Mouse (Mus musculus) kidney, embryonic 14.5 days (tissue): Measurements from ENCODE around the gene Leng8. TPM values are rescaled to one million over a fixed set of nuclear protein-coding genes. Genes with fewer than 3 reads are reported as not detected.

Source experiments
- ATAC-seq: fragments of 200-750 bp; cut with Nextera tagmentation; 2 replicates; pipeline ENCODE4 v1.8.0; 2017; ENCODE audit warnings: moderate number of reproducible peaks, mild to moderate bottlenecking, moderate TSS enrichment, moderate library complexity; ENCODE audit not compliant: low FRiP score, low TSS enrichment
- H3K27ac ChIP-seq: fragments of 300-500 bp; sonication (generic); 2 replicates; pipeline ENCODE4 v1.5.1; 2014; ENCODE audit warnings: low read depth, mild to moderate bottlenecking, low read length, moderate library complexity, mixed read lengths
- H3K27me3 ChIP-seq: fragments of 300-500 bp; sonication (generic); 2 replicates; pipeline ENCODE4 v1.6.1; 2014; ENCODE audit warnings: mild to moderate bottlenecking, low read length; ENCODE audit not compliant: control insufficient read depth, insufficient read depth
- H3K36me3 ChIP-seq: fragments of 300-500 bp; sonication (generic); 2 replicates; pipeline ENCODE4 v1.6.1; 2014; ENCODE audit warnings: low read length, mixed read lengths; ENCODE audit not compliant: control insufficient read depth, insufficient read depth
- H3K4me1 ChIP-seq: fragments of 300-500 bp; sonication (generic); 2 replicates; pipeline ENCODE4 v1.6.1; 2014; ENCODE audit warnings: low read length, mixed read lengths; ENCODE audit not compliant: control insufficient read depth, insufficient read depth
- H3K4me2 ChIP-seq: fragments of 300-500 bp; sonication (generic); replicated peaks from 2 replicates; pipeline ENCODE4 v1.6.1; 2014; ENCODE audit warnings: low read depth, mild to moderate bottlenecking, low read length
- H3K4me3 ChIP-seq: fragments of 300-500 bp; sonication (generic); 2 replicates; pipeline ENCODE4 v1.5.1; 2014; ENCODE audit warnings: mild to moderate bottlenecking, low read length
- H3K9ac ChIP-seq: fragments of 300-500 bp; sonication (generic); 2 replicates; pipeline ENCODE4 v1.6.1; 2014; ENCODE audit warnings: low read depth, mild to moderate bottlenecking, low read length, moderate library complexity
- H3K9me3 ChIP-seq: fragments of 300-500 bp; sonication (generic); 2 replicates; pipeline ENCODE4 v1.6.1; 2016; ENCODE audit warnings: low read length; ENCODE audit not compliant: control insufficient read depth
- WGBS: fragments of 180-500 bp; shearing (Covaris S2); extraction: QIAGEN DNeasy Blood & Tissue Kit; methylation state at CpG from one replicate; pipeline ENCODE4 v1.1.7; 2014; 5-methylcytosine and 5-hydroxymethylcytosine counted together
- polyA plus RNA-seq: library from polyadenylated mRNA; unstranded; fragments of >200 nt; fragmentation: Nextera tagmentation; extraction: Ambion mirVana; gene quantifications from 2 replicates; pipeline ENCODE4 v1.2.1, GENCODE M21; 2014

Leng8 gene
- polyA plus RNA-seq, 1 experiment from 2014 or later, result 48.7 TPM

GRCm38 (mm10) chr7:4134911-4135310 lies 1.9 kb upstream of the Leng8 start:
- H3K4me3 ChIP-seq, result no peak overlapping the region
- no peak overlapping the region for H3K9ac ChIP-seq
- H3K4me1 ChIP-seq, result peaks cover 6% of the 10 kb centered on the region; the same call in 1 of the 2 replicates
- no peaks in the 10 kb centered on the region for H3K9me3 ChIP-seq
- peaks cover 19% of the 10 kb centered on the region for H3K36me3 ChIP-seq
- H3K27ac ChIP-seq, result no peak overlapping the region
- no peak for ATAC-seq
- H3K27me3 ChIP-seq, result no peaks in the 10 kb centered on the region
- 91% methylated on average over 5 of the region's 5 CpGs for WGBS
- no peak overlapping the region for H3K4me2 ChIP-seq

DNA sequence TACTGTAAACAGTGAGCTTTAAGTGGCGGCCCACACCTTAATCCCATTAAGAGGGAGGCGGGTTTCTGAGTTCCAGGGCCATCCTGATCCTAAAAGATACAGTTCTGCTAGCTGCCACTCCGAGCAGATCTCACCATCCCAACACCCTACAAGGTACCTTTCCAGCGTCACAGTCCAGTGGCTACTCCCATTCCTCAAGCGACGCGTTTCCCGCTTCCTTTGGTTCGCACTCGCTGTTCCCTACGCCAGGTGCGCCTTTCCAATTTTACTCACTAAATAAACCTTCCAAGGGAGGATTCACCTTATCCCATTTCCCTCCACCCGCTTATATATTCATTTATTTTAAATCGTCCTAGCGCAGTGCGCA lies 452 bp upstream of the Leng8 start:
- peak overlapping the region; percentile 53; the same call in 1 of the 2 replicates for H3K9ac ChIP-seq
- WGBS, result under 1% methylated on average over 16 of the region's 16 CpGs
- H3K9me3 ChIP-seq, result no peaks in the 10 kb centered on the region
- H3K27ac ChIP-seq, result peak overlapping the region; percentile 93; the same call in 1 of the 2 replicates
- peak overlapping the region; percentile 44 for H3K4me2 ChIP-seq
- peak overlapping the region; percentile 86 for H3K4me3 ChIP-seq
- no peaks in the 10 kb centered on the region for H3K27me3 ChIP-seq
- peaks cover 34% of the 10 kb centered on the region for H3K36me3 ChIP-seq
- peaks cover 6% of the 10 kb centered on the region; the same call in 1 of the 2 replicates for H3K4me1 ChIP-seq
- peak; percentile 32 for ATAC-seq

DNA sequence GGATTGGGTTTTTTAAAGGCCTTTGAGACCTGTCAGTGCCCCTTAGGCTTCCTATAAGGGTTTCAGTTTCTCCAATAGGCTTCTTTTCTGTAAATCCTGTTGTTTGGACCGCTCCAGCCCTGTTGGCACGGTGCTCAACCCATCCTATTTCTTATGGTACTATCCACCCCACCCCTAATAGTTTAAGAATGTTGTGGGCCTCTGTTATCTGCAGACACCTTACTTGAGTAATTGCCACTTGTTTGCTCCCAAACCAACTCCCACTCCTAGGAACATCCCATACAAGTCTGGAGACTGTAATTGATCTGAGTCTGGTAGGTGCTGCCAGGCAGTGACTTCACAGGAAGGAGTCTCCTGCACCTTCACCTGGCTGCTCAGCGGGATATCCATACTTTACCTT lies 907 bp downstream of the Leng8 start:
- H3K27ac ChIP-seq, result no peak overlapping the region
- peak overlapping the region; percentile 78 for H3K4me2 ChIP-seq
- H3K4me3 ChIP-seq, result peak overlapping the region; percentile 86
- H3K36me3 ChIP-seq, result peaks cover 48% of the 10 kb centered on the region
- no peaks in the 10 kb centered on the region for H3K27me3 ChIP-seq
- no peak for ATAC-seq
- H3K9me3 ChIP-seq, result no peaks in the 10 kb centered on the region
- peaks cover 6% of the 10 kb centered on the region; the same call in 1 of the 2 replicates for H3K4me1 ChIP-seq
- 50% methylated on average over 3 of the region's 3 CpGs for WGBS
- peak overlapping the region; percentile 83 for H3K9ac ChIP-seq

DNA sequence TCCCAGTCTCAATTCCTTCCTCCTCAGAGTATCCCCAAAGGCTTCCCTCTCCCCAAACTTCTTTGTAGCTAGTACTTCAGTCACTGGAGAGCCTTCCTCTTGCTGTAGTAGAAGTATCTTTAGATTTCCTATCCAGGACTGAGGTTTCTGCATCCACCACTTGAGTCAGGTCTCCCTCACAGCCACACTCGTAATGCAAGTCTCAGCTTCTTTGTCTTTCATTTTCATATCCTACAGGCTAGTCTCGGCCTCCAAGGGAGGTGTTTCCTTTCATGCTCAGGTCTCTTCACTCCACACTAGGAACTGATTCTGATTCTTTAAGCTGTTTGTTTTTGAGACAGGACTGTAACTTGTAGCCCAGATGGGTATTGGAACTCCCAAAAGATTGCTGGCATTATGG lies 1.3 kb downstream of the Leng8 start:
- no peak for ATAC-seq
- H3K27ac ChIP-seq, result no peak overlapping the region
- WGBS, result 84% methylated on average over 2 of the region's 2 CpGs
- H3K4me3 ChIP-seq, result peak overlapping the region; percentile 86
- no peaks in the 10 kb centered on the region for H3K27me3 ChIP-seq
- no peak overlapping the region; the same call in 1 of the 2 replicates for H3K9ac ChIP-seq
- peaks cover 6% of the 10 kb centered on the region; the same call in 1 of the 2 replicates for H3K4me1 ChIP-seq
- H3K36me3 ChIP-seq, result peaks cover 52% of the 10 kb centered on the region
- H3K9me3 ChIP-seq, result no peaks in the 10 kb centered on the region
- H3K4me2 ChIP-seq, result peak overlapping the region; percentile 78

DNA sequence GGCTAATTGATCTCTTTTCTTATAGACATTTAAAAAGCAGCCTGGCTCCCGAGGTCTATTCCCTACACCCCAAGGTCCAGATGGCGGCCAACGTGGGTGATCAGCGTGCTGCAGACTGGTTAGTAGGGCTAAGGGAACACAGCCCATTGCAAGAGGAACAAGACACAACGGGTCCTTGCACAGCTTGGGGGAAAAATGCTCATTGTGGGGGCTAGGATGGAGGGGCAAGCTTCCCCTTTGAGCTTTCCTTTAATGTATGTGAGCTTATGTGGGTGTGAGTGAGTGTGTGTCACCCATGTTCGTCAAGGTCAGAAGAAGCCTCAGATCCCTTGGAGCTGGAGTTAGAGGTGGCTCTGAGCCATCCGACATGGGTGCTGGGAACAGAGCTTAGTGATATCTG lies 1.8 kb downstream of the Leng8 start:
- Histone ChIP-seq H3K9ac (no peak overlapping the region; the same call in 1 of the 2 replicates), H3K4me1 (peaks cover 6% of the 10 kb centered on the region; the same call in 1 of the 2 replicates), H3K4me2 (no peak overlapping the region), H3K4me3 (peak overlapping the region; percentile 86; the same call in 1 of the 2 replicates), H3K27ac (no peak overlapping the region), H3K27me3 (no peaks in the 10 kb centered on the region), H3K36me3 (peaks cover 57% of the 10 kb centered on the region), H3K9me3 (no peaks in the 10 kb centered on the region)
- WGBS, result 93% methylated on average over 7 of the region's 7 CpGs
- ATAC-seq, result no peak

DNA sequence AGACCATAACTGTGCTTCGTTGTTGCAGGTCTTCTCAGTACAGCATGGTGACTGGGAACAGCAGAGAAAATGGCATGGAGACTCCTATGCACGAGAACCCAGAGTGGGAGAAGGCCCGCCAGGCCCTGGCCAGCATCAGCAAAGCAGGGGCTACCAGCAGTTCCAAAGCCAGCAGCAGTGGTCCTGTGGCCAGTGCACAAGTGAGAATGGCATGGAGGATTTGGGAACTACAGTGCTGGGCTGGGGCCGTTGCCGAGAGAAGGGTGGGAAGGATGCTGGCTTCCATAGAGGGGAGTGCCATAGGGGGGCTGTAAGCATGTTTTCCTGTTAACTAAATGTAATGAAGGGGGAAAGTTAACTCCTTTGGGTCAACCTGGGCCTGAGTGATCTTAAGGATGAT lies 2.6 kb downstream of the Leng8 start:
- Histone ChIP-seq H3K9ac (no peak overlapping the region), H3K27me3 (no peaks in the 10 kb centered on the region), H3K4me1 (peaks cover 6% of the 10 kb centered on the region; the same call in 1 of the 2 replicates), H3K27ac (no peak overlapping the region), H3K4me2 (no peak overlapping the region), H3K4me3 (no peak overlapping the region), H3K36me3 (peaks cover 64% of the 10 kb centered on the region), H3K9me3 (no peaks in the 10 kb centered on the region)
- 96% methylated on average over 5 of the region's 5 CpGs for WGBS
- ATAC-seq, result no peak

- ATAC-seq, result no peak
- WGBS, result 95% methylated on average over 6 of the region's 6 CpGs
- Histone ChIP-seq H3K4me1 (peaks cover 6% of the 10 kb centered on the region; the same call in 1 of the 2 replicates), H3K4me3 (no peak overlapping the region), H3K9ac (no peak overlapping the region), H3K9me3 (no peaks in the 10 kb centered on the region), H3K27ac (no peak overlapping the region), H3K36me3 (peaks cover 88% of the 10 kb centered on the region), H3K27me3 (no peaks in the 10 kb centered on the region), H3K4me2 (no peak overlapping the region)
Observed at GRCm38 (mm10) chr7:4141648-4142325, 4.9 kb downstream of the Leng8 start.

DNA sequence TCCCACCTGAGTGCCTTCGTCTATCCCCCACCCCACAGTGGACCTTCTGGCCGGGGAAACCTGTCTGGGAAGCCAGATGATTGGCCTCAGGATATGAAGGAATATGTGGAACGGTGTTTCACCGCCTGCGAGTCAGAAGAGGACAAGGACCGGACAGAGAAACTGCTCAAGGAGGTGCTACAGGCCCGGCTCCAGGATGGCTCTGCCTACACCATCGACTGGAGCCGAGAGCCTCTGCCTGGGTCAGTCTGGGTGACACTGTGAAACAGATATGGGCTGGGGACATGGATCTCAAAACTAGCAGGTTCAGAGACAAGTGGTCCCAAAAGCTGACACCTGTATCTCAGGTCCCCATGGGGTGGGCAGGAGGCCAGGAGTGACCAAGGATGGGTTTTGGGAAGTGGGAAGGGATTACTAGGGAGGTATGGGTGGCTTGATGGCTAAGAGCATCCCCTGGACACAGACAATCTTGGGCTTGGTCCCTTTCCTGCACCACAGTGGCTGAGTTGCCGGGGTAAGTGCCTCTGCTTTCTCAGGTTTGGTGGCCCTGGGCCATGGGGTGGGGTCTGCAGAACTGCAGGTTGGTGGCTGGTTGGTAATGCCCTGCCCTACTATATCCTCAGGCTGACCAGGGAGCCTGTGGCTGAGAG lies 6.1 kb downstream of the Leng8 start:
- no peak overlapping the region for H3K4me2 ChIP-seq
- no peak overlapping the region for H3K9ac ChIP-seq
- ATAC-seq, result no peak
- H3K27me3 ChIP-seq, result no peaks in the 10 kb centered on the region
- 95% methylated on average over 10 of the region's 10 CpGs for WGBS
- peaks cover 99% of the 10 kb centered on the region for H3K36me3 ChIP-seq
- no peak overlapping the region for H3K4me3 ChIP-seq
- peaks cover 6% of the 10 kb centered on the region; the same call in 1 of the 2 replicates for H3K4me1 ChIP-seq
- H3K9me3 ChIP-seq, result no peaks in the 10 kb centered on the region
- H3K27ac ChIP-seq, result no peak overlapping the region

- Histone ChIP-seq H3K4me1 (peaks cover 9% of the 10 kb centered on the region), H3K27me3 (no peaks in the 10 kb centered on the region), H3K36me3 (peaks cover 95% of the 10 kb centered on the region), H3K27ac (no peak overlapping the region), H3K9ac (no peak overlapping the region), H3K9me3 (no peaks in the 10 kb centered on the region), H3K4me2 (no peak overlapping the region), H3K4me3 (no peak overlapping the region)
- no peak for ATAC-seq
- 97% methylated on average over 19 of the region's 19 CpGs for WGBS
Observed at GRCm38 (mm10) chr7:4143506-4143905, 6.7 kb downstream of the Leng8 start.
